Mouse (Mus musculus) embryonic facial prominence, embryonic 14.5 days (tissue): ENCODE measurements around the gene Nedd9. TPM values are rescaled to one million over a fixed set of nuclear protein-coding genes. Genes with fewer than 3 reads are reported as not detected.
"Not testable (repeated sequence)": the region's sequence is repeated elsewhere in the genome, so short reads cannot be mapped to it uniquely, and the experiment has no call there.

Experiments used
- ATAC-seq: fragments of 200-750 bp; cut with Nextera tagmentation; 2 replicates; pipeline ENCODE4 v1.8.0; 2017; ENCODE audit warnings: low read depth, moderate number of reproducible peaks, moderate TSS enrichment
- DNase-seq: peaks from one replicate; pipeline ENCODE4 v3.0.0-alpha.2; 2015; ENCODE audit warnings: low spot score
- H3K27ac ChIP-seq: fragments of 300-500 bp; sonication (generic); replicated peaks from 2 replicates; pipeline ENCODE4 v1.5.1; 2014; ENCODE audit warnings: low read depth, mild to moderate bottlenecking, low read length, moderate library complexity
- H3K27me3 ChIP-seq: fragments of 300-500 bp; sonication (generic); replicated peaks from 2 replicates; pipeline ENCODE4 v1.6.1; 2014; ENCODE audit warnings: low read length; ENCODE audit not compliant: control insufficient read depth, insufficient read depth
- H3K36me3 ChIP-seq: fragments of 300-500 bp; sonication (generic); 2 replicates; pipeline ENCODE4 v1.6.1; 2014; ENCODE audit warnings: low read length, mixed read lengths; ENCODE audit not compliant: control insufficient read depth, insufficient read depth
- H3K4me1 ChIP-seq: fragments of 300-500 bp; sonication (generic); 2 replicates; pipeline ENCODE4 v1.6.1; 2014; ENCODE audit warnings: antibody characterized with exemption, low read length; ENCODE audit not compliant: control insufficient read depth, insufficient read depth
- H3K4me2 ChIP-seq: fragments of 300-500 bp; sonication (generic); 2 replicates; pipeline ENCODE4 v1.6.1; 2014; ENCODE audit warnings: low read depth, mild to moderate bottlenecking, low read length, moderate library complexity, mixed read lengths
- H3K4me3 ChIP-seq: fragments of 300-500 bp; sonication (generic); 2 replicates; pipeline ENCODE4 v1.5.1; 2014; ENCODE audit warnings: low read depth, mild to moderate bottlenecking, low read length
- H3K9ac ChIP-seq: fragments of 300-500 bp; sonication (generic); 2 replicates; pipeline ENCODE4 v1.6.1; 2014; ENCODE audit warnings: low read depth, mild to moderate bottlenecking, low read length, moderate library complexity, mixed read lengths
- H3K9me3 ChIP-seq: fragments of 300-500 bp; sonication (generic); 2 replicates; pipeline ENCODE4 v1.6.1; 2016; ENCODE audit warnings: low read length; ENCODE audit not compliant: control insufficient read depth
- WGBS: fragments of 180-500 bp; shearing (Covaris S2); extraction: QIAGEN DNeasy Blood & Tissue Kit; methylation state at CpG from one replicate; pipeline ENCODE4 v1.1.7; 2014; 5-methylcytosine and 5-hydroxymethylcytosine counted together
- polyA plus RNA-seq: library from polyadenylated mRNA; unstranded; fragments of >200 nt; fragmentation: Nextera tagmentation; extraction: Ambion mirVana; gene quantifications from 2 replicates; pipeline ENCODE4 v1.2.1, GENCODE M21; 2014

Nedd9 gene
- polyA plus RNA-seq, 1 experiment from 2014 or later, result 31.1 TPM

DNA sequence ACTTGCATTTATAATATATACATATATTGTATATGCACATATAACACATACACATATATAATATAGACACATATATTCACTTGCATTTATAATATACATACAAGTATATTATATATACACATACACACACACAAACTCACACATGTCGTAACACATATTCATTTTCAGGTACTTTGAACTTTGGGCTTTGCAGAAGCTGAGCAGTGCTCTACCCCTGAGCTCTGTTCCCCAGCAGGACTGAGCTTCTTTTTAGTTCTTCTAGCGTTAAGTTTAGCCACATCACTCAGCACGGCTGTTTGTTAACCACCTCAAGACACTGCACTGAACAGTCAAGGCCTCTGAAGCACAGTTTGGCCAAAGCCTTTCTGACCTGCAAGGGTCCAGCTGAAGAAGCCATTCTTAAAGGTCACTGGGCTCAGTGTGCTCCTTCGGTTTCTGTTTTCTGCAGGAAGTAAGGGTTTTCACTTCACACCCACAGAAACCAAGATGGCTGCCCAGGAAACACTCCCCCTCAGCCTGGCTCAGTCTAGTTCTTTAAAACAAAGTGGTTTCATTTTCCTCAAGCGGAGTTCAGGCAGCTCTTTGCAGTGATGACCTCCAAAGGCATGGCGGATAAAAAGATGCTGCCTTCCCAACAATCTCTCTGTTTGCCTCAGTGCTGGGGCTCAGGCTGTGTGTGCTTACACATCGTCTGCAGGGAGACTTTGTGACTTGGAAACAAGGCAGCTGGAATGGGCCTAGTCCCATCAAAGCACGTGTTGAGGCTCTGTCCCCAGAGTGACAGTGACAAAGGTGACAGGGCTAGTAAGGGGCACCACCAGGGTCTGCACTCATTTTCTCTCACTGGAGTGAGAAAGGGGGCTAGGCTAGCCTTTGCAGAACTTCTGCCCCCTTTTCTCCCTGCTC is 114.4 kb downstream of the Nedd9 start:
- no peaks in the 10 kb centered on the region for H3K36me3 ChIP-seq
- peaks cover 8% of the 10 kb centered on the region; the same call in 1 of the 2 replicates for H3K4me1 ChIP-seq
- no peak overlapping the region for H3K4me3 ChIP-seq
- H3K9me3 ChIP-seq, result no peaks in the 10 kb centered on the region
- H3K27ac ChIP-seq, result no peak overlapping the region
- no peaks in the 10 kb centered on the region for H3K27me3 ChIP-seq
- H3K9ac ChIP-seq, result no peak overlapping the region
- no peak for ATAC-seq
- no peak overlapping the region for H3K4me2 ChIP-seq
- no peak for DNase-seq
- WGBS, result 75% methylated on average over 8 of the region's 8 CpGs

DNA sequence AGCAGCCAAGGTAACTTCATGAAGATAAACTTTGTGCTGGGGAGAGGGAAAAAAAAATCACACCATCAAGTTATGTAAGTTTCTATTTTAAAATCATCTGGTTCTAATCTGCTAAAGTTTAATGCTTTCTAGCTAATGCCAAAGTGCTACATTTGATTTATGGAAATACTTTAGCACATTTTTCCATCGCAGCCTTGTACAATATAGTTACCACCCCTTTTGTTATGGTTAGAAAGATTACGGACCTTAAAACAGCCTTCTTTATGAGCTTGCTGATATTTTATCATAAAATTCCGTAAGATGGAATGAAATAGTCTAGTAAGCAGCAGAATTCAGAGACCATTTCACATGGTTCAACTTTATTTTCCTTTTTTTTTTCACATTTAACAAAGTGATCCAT is 115.6 kb downstream of the Nedd9 start:
- no peaks in the 10 kb centered on the region for H3K9me3 ChIP-seq
- no peak overlapping the region for H3K4me2 ChIP-seq
- H3K4me1 ChIP-seq, result peaks cover 8% of the 10 kb centered on the region; the same call in 1 of the 2 replicates
- peak overlapping the region; percentile 63 for H3K27ac ChIP-seq
- H3K9ac ChIP-seq, result no peak overlapping the region
- no peaks in the 10 kb centered on the region for H3K36me3 ChIP-seq
- 44% methylated on average over 3 of the region's 3 CpGs for WGBS
- no peak overlapping the region for H3K4me3 ChIP-seq
- ATAC-seq (no peak), DNase-seq (peak; percentile 70)
- H3K27me3 ChIP-seq, result no peaks in the 10 kb centered on the region

DNA sequence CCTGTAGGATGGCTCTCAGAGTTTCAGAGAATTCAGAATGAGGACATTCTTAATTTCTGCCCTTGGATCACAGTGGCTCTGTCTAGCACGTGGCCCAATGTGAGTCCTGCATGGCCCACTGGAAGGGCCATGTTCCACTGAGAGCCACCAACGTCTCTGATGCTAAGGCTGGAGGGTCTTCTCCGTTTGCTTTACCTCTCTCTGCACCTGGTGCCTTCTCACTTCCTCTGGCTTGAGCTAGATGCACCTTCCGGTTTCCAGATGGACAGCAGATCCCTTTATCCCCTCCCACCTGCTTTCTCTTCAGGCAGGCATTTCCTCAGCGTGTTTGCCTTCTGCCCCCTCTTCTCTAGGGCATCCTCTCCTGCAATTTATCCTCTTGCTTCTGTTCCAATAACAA is 118.5 kb downstream of the Nedd9 start:
- Histone ChIP-seq H3K27me3 (no peaks in the 10 kb centered on the region), H3K27ac (no peak overlapping the region), H3K9ac (no peak overlapping the region), H3K9me3 (no peaks in the 10 kb centered on the region), H3K4me3 (no peak overlapping the region), H3K4me1 (peaks cover 11% of the 10 kb centered on the region; the same call in 1 of the 2 replicates), H3K36me3 (no peaks in the 10 kb centered on the region), H3K4me2 (no peak overlapping the region)
- 72% methylated on average over 5 of the region's 5 CpGs for WGBS
- ATAC-seq, result no peak
- DNase-seq, result no peak

DNA sequence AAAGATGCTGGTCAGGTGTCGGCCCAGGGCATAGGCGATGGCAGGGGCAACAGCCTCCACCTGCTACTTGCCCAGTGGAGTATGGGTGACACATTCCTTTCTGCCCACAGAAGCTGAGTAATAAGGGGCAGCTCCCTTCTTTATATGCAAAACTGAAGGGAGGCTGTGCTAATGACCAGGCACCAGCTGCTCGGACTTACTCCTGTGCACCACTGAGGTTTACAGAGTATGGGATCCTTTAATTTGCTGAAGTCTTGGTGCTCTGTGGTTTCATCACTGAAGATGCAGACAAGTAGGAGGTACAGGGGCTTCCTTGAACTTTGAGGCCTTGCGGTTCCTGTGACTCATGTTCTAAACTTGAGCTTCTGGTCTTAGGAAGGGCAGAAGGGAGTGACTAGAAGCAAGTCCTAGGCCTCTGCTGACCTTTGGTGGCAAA is 120.0 kb downstream of the Nedd9 start:
- H3K4me1 ChIP-seq, result peaks cover 8% of the 10 kb centered on the region; the same call in 1 of the 2 replicates
- no peaks in the 10 kb centered on the region for H3K27me3 ChIP-seq
- 80% methylated on average over 4 of the region's 4 CpGs for WGBS
- no peak overlapping the region for H3K9ac ChIP-seq
- no peak overlapping the region for H3K27ac ChIP-seq
- DNase-seq, result no peak
- ATAC-seq, result peak; percentile 34; the same call in 1 of the 2 replicates
- H3K36me3 ChIP-seq, result no peaks in the 10 kb centered on the region
- no peaks in the 10 kb centered on the region for H3K9me3 ChIP-seq
- no peak overlapping the region for H3K4me2 ChIP-seq
- H3K4me3 ChIP-seq, result no peak overlapping the region

DNA sequence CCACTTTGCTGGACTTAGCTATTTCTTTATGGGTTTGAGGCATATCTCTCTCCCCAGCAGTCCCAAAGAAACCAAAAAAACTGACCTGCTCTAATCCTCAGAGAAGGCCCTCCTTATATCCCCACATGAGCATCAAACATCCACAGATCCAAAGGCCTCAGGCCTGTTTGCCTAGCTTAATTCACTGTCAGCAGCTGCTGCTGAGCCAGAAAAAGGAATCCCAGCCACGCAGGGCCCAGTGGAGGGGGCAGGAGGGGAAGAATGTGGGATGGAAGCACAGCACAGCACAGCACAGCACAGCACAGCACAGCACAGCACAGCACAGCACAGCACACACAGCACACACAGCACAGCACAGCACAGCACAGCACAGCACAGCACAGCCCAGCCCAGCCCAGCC is 120.6 kb downstream of the Nedd9 start:
- H3K27me3 ChIP-seq, ATAC-seq, H3K36me3 ChIP-seq, H3K9ac ChIP-seq, H3K4me2 ChIP-seq, H3K4me3 ChIP-seq, H3K9me3 ChIP-seq, H3K4me1 ChIP-seq, H3K27ac ChIP-seq, DNase-seq: not testable (repeated sequence)
- 0% methylated on average over 1 of the region's 1 CpGs for WGBS

DNA sequence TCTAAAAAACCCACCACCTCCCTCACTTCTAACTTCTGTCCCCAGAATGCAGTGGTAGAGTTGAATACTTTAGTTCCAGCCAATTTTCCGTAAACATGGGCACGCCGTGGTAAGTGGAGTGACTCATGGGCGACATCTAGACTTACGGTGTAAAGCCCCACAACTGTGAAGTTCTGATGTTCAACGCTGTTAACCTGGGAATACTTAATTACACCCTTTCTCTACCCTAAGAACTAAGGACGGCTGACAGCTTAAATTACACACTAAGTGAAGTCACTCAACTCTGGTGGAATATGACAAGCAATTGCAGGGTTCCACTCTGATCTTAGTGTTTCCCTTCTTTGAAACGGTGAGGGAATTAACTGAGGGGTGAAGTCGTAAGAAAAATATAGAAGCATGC is 122.9 kb downstream of the Nedd9 start:
- DNase-seq (peak; percentile 51), ATAC-seq (peak; percentile 51; the same call in 1 of the 2 replicates)
- H3K27ac ChIP-seq, result no peak overlapping the region
- no peak overlapping the region for H3K4me3 ChIP-seq
- no peak overlapping the region for H3K4me2 ChIP-seq
- WGBS, result 41% methylated on average over 9 of the region's 9 CpGs
- no peak overlapping the region for H3K9ac ChIP-seq
- no peaks in the 10 kb centered on the region for H3K9me3 ChIP-seq
- H3K36me3 ChIP-seq, result no peaks in the 10 kb centered on the region
- peaks cover 14% of the 10 kb centered on the region for H3K4me1 ChIP-seq
- H3K27me3 ChIP-seq, result no peaks in the 10 kb centered on the region

DNA sequence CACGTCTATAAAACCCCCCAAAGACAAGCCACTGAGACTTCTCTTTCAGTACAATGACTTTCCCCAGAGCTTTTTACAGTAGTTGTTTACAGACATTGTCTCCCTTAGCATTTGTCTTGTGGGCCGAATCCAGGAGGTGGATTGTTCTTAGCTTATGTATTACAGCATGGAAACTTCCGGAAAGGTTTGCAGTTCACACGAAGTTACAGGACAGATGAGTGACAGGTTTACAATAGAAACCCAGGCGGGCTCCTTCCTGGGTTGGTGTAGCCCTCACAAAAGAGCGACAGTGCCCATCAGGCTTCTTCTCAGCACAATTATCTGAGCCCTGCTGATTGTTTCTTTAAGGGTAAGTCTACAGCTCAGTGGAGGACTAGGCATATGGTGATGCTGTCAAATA is 124.3 kb downstream of the Nedd9 start:
- DNase-seq (no peak), ATAC-seq (no peak)
- 76% methylated on average over 6 of the region's 6 CpGs for WGBS
- Histone ChIP-seq H3K4me3 (no peak overlapping the region), H3K4me1 (peaks cover 14% of the 10 kb centered on the region), H3K4me2 (no peak overlapping the region), H3K9ac (no peak overlapping the region), H3K27ac (no peak overlapping the region), H3K36me3 (no peaks in the 10 kb centered on the region), H3K9me3 (no peaks in the 10 kb centered on the region), H3K27me3 (no peaks in the 10 kb centered on the region)

DNA sequence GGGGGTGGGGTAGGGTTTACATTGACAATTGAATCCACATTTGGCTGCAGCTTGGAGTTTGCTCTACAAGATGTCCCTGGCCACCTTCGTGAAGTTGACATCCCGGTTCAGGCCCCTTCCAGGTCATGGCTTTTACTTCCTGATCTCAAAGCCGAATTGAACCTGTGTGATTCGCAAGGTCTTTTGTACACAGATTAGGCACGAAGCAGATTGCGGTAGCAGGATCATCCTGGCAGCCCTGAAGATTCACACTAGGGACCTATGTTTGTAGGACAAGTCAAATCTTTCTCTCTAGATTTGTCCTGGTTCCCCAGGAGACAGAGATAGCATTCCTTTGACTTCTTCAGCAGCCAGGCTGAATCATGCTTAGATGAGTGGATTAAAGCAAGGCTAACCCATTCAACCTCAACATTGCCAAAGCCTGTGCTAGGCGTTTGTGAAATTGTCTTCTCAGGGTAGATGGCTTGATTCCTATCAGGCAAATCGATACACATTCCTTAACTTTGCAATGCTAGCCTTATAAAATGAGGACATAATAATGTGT is 126.8 kb downstream of the Nedd9 start:
- no peaks in the 10 kb centered on the region for H3K27me3 ChIP-seq
- peak overlapping the region; percentile 66; the same call in 1 of the 2 replicates for H3K4me2 ChIP-seq
- WGBS, result 38% methylated on average over 8 of the region's 8 CpGs
- H3K36me3 ChIP-seq, result no peaks in the 10 kb centered on the region
- DNase-seq (no peak), ATAC-seq (no peak)
- H3K9ac ChIP-seq, result 0 out of 2 replicates have a peak overlapping the region, but pooled peaks have one; percentile 5
- peaks cover 33% of the 10 kb centered on the region for H3K4me1 ChIP-seq
- H3K27ac ChIP-seq, result no peak overlapping the region
- no peak overlapping the region for H3K4me3 ChIP-seq
- no peaks in the 10 kb centered on the region for H3K9me3 ChIP-seq
